Mouse (Mus musculus): ENCODE data around the gene Lhfp.

- TF ChIP-seq CTCF (IDR thresholded peaks at IDR 0.05; ENCODE audit: low read depth, low read length) (no peak), POLR2A (IDR thresholded peaks at IDR 0.05; ENCODE audit: borderline replicate concordance, low read depth, low read length) (no peak)
These were observed 184.4 kb downstream of the Lhfp start for GRCm38 (mm10) chr3:53225774-53226173.
